Mouse (Mus musculus) c-Kit-positive CD71-positive TER-119-positive erythroid progenitor cells, embryonic 14.5 days (primary cell): Measurements from ENCODE around the gene Mitd1.

Source experiments
- DNase-seq: peaks from one replicate; pipeline ENCODE4 v3.0.0-alpha.2; 2013; ENCODE audit warnings: low spot score

Mitd1 gene

GRCm38 (mm10) chr1:37890025-37890652 is at the start of gene Mitd1, which contains the start of gene Mrpl30:
Gene Mitd1 (minus strand): TSS chr1:37890411.
Gene Mrpl30 (plus strand): TSS chr1:37890477.
- peak; percentile 94 for DNase-seq

DNA sequence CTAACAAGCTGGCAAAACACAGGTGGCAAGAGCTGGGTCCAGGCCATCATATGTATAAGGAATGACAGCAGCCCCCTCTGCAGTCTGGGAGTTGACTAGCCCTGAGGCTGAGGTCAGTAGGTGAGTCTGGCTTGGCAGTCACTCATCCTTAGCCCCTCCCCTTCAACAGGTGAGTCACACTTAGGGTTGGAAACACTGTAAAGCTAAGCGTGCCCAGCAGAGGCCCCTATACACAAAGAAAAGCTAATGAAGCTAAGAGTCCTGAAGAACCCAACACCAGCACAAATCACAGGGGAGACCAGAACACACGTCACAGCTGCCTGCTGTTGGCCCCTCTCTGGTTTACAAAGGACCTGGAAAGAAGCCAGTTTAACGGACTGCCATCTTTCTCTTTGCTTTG is 41.6 kb upstream of the Mitd1 start:
- DNase-seq: peak; percentile 3

GRCm38 (mm10) chr1:37925971-37926370 is 35.8 kb upstream of the Mitd1 start:
- DNase-seq: no peak

DNA sequence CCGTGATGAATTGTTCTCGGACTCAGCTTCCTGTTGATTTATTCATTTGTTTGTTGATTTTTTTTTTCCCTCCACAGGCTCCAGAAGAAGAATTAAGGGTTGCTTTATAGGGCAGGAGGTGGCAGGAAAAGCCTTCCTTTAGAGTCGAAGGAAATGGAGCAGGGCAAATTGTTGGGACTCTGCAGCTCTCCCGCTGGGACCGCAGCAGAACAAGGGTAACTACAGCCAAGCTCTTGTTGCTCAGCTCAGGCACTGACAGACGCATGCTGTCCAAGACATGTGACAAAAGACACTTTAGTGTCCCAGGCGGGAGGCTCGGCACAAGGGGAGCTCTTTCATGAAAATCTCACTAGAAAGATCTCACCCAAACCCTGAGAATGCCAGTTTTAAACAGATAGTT is 32.3 kb upstream of the Mitd1 start:
- no peak for DNase-seq

GRCm38 (mm10) chr1:37918096-37918495 is 27.9 kb upstream of the Mitd1 start:
- DNase-seq: no peak

GRCm38 (mm10) chr1:37917666-37918065 is 27.5 kb upstream of the Mitd1 start:
- no peak for DNase-seq

DNA sequence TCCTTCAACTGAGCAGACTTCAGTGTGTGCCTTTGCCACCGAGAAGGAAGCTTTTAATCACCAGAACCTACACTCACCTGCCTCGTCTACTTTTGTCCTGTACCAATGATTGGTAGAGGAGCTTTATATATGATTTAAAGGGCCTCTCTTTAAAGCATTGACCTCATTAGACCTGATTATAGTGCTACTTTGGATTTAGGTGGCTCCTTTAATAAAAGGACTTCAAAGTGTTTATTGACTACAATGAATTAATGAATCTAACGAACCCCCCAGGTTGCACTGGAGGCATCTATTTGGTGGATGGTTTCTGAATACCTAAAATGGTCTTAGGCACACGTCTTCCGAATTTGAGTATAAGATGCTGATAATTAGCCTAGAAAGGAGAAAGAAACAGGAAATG is 26.2 kb upstream of the Mitd1 start, which contains the start of gene Lyg2:
Gene Lyg2, minus strand, starts transcription at position 101 of the 400 bp plus-strand sequence.
- no peak for DNase-seq

GRCm38 (mm10) chr1:37912751-37913150 is 22.5 kb upstream of the Mitd1 start:
- no peak for DNase-seq

DNA sequence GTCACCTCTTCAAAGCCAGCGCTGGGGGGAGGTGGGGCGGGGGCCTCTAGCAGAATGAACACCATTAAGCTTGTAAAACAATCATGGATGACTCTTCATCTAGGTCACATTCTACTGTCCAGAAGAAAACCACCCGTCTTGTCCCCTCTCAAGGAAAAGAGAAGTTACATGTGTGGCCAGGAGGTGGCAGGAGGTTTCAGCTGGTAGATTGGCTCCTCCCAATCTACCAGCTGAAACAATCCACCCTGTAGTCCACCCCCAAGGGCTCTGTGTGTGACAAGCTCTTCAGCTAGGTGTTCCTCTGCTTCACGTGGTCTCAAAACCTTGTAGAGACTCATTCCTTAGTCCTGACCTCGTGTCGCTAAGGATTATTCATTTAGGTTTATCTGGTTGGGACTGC is 13.0 kb upstream of the Mitd1 start:
- peak; percentile 13 for DNase-seq

DNA sequence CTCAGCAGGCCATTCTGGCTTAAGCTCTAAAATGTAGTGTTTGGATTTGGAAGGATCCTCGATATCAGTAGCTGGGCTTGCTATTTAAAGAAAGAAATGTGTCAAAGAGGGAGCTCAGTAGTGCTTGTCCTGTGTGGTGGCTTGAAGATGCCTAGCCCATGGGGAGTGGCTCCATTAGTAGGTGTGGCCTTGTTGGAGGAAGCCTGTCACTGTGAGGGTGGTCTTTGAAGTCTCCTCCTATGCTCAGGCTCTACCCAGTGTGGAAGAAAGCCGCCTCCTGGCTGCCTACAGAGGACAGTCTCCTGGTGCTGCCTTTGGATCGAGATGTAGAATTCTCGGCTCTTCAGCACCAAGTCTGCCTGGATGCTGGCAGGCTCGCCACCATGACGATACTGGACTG is 10.1 kb upstream of the Mitd1 start:
- DNase-seq: no peak

DNA sequence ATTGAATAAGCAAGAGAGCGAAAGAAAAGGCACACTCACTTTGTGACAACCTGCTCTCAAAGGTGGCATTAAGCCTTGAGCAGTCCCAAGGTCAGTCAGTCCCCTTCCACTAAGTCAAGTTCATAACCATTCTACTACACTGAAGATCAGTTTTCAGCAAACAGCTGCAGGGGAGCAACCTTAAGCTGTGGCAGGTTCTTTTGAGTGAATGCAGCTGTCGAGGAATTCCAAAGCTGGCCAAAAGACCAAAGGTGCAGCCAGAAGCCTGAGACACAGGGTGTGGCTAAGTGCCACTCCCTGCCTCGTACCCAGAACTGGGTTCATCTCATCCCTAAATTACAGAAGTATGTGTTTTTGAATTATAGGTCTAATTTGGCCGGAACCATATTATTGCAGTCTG is 9.6 kb upstream of the Mitd1 start:
- no peak for DNase-seq

DNA sequence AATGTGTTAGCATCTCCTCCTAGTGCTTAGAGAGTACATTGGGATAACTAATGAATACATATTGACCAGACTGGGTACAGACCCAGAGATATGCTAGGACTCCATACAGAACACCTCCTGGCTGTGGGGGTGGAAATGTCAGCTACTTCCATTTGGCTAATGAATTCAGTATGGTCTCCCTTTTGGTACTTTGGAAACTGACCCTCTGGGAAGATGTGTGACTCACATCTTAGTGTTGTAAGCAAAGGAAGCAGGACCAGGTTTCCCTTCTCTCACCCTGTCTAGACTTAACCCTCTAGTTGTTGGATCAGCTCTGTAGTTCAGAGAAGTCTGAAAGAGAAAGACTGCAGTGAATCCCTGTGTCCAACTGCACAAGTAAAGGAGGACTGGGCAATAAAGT is 4.4 kb upstream of the Mitd1 start:
- DNase-seq: no peak

GRCm38 (mm10) chr1:37891400-37891799 is 1.2 kb upstream of the Mitd1 start:
- DNase-seq: peak; percentile 27

- peak; percentile 28 for DNase-seq
Measured at GRCm38 (mm10) chr1:37889206-37889605, 1.0 kb downstream of the Mitd1 start.

GRCm38 (mm10) chr1:37884451-37884850 is 5.8 kb downstream of the Mitd1 start:
- DNase-seq: peak; percentile 91

GRCm38 (mm10) chr1:37883411-37883810 is 6.8 kb downstream of the Mitd1 start:
- DNase-seq: no peak

- no peak for DNase-seq
Measured at GRCm38 (mm10) chr1:37877736-37878460, 12.3 kb downstream of the Mitd1 start.

DNA sequence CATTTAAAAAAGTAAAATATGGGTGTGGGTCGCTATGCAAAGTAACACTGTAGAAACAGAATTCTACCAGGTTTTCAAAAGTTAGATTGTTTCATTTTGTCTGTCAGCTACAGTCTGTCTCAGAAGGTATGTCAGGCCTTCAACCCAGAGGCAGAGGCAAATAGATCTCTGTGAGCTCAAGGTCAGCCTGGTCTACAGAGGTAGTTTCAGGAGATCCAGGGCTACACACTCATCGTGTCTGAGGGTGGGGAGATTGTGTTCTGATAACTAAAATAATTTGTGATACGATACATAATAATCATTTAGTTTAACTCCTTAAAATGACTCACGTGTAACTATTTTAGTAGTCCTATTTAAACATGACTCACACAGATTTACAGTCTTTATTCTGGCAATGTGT is 17.1 kb downstream of the Mitd1 start:
- DNase-seq: no peak

GRCm38 (mm10) chr1:37872131-37873067 is 17.8 kb downstream of the Mitd1 start:
- DNase-seq: peak; percentile 80

GRCm38 (mm10) chr1:37871704-37872103 is 18.5 kb downstream of the Mitd1 start, which contains the start of gene Lipt1:
Gene Lipt1 (plus strand): TSS chr1:37871738.
- DNase-seq: no peak

- DNase-seq: no peak
Measured at GRCm38 (mm10) chr1:37869362-37869761, 20.8 kb downstream of the Mitd1 start.

GRCm38 (mm10) chr1:37868640-37869039 is 21.6 kb downstream of the Mitd1 start:
- no peak for DNase-seq
